Comparison of ENCODE assay signal across 8 mouse cellular contexts in the genomic region with DNA sequence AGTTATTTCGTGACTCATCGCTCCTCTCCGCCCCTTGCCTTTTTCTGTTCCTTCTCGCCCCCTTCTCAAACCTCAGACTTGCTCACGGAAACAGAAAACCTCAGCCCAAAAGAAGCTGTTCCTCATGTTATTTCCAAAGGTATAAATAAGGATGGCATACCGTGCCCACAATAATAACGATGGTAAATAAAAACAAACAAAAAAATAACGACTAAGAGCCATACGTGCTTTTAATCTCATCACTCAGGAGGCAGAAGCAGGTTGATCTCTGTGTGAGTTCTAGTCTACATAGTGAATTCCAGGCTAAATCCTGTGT. TPM values are rescaled to one million over a fixed set of nuclear protein-coding genes. Genes with fewer than 3 reads are reported as not detected.
DNase-seq lines count a peak whose midpoint lies in the region; ATAC-seq and TF ChIP-seq lines count a peak whose summit lies in the region.

No protein-coding gene starts in this region.

- H3K27me3 ChIP-seq in heart, embryonic 14.5 days (ENCODE audit: control insufficient read depth, insufficient read depth, low read length) = 0 out of 2 replicates have a peak, but pooled peaks cover 4% of the 10 kb centered on the region
- H3K27me3 ChIP-seq in forebrain, postnatal 0 days (ENCODE audit: insufficient read depth, low read length) = no peaks in the 10 kb centered on the region
- H3K27me3 ChIP-seq in midbrain, embryonic 10.5 days (ENCODE audit: low read depth, poor library complexity, severe bottlenecking) = peaks cover 11% of the 10 kb centered on the region

- H3K4me1 ChIP-seq in heart, embryonic 14.5 days (ENCODE audit: control insufficient read depth in 2 of 2, insufficient read depth in 2 of 2, low read length in 2 of 2) = peaks cover 10 to 11% of the 10 kb centered on the region in 2 experiments
- peaks cover 5 to 7% of the 10 kb centered on the region in 2 experiments; a peak in 2 of 4 replicates for H3K4me1 ChIP-seq in ES-E14 (ENCODE audit: control insufficient read depth in 2 of 2, insufficient read depth in 2 of 2, low read length in 2 of 2, poor library complexity in 1 of 2)
- H3K4me1 ChIP-seq in forebrain, postnatal 0 days (ENCODE audit: insufficient read depth) = peaks cover 4% of the 10 kb centered on the region; the same call in 1 of the 2 replicates
- peaks cover 19% of the 10 kb centered on the region for H3K4me1 ChIP-seq in midbrain, embryonic 10.5 days

- no peak for TF ChIP-seq CTCF in forebrain, postnatal 0 days (IDR thresholded peaks at IDR 0.05; ENCODE audit: low read depth)

- H3K36me3 ChIP-seq in heart, embryonic 14.5 days (ENCODE audit: control insufficient read depth, insufficient read depth, low read length) = no peaks in the 10 kb centered on the region
- H3K36me3 ChIP-seq in ES-E14 (ENCODE audit: control insufficient read depth, insufficient read depth, low read length, poor library complexity, severe bottlenecking) = no peaks in the 10 kb centered on the region
- H3K36me3 ChIP-seq in forebrain, postnatal 0 days (ENCODE audit: insufficient read depth) = no peaks in the 10 kb centered on the region
- H3K36me3 ChIP-seq in midbrain, embryonic 10.5 days = no peaks in the 10 kb centered on the region

- intact Hi-C loops in heart, postnatal 36 days (cut with DNase I) = loop anchor here (1.0 to 2.0 kb wide), 2 partner anchors 108 to 204 kb away; no protein-coding TSS in a partner anchor

- H3K27ac ChIP-seq in heart, embryonic 14.5 days (replicated peaks in 1 of 2; ENCODE audit: control insufficient read depth in 1 of 2, insufficient read depth in 1 of 2, low read depth in 2 of 2, low read length in 2 of 2) = no peak overlapping the region
- H3K27ac ChIP-seq in ES-E14 (ENCODE audit: insufficient read depth, low read depth, low read length, poor library complexity, severe bottlenecking) = no peak overlapping the region
- peak overlapping the region; percentile 80 for H3K27ac ChIP-seq in forebrain, postnatal 0 days (ENCODE audit: low read depth, low read length)
- peak overlapping the region; percentile 75 for H3K27ac ChIP-seq in midbrain, embryonic 10.5 days (replicated peaks)

- ATAC-seq in heart, embryonic 14.5 days (ENCODE audit: insufficient number of reproducible peaks, insufficient read depth, low FRiP score, low read depth) = no peak
- no peak for ATAC-seq in forebrain, postnatal 0 days

- WGBS in heart, embryonic 14.5 days = 19% methylated on average over 9 of the region's 9 CpGs
- WGBS in forebrain, postnatal 0 days = 10% methylated on average over 9 of the region's 9 CpGs
- 23% methylated on average over 9 of the region's 9 CpGs for WGBS in midbrain, embryonic 10.5 days

- H3K9me3 ChIP-seq in heart, embryonic 14.5 days (ENCODE audit: control insufficient read depth, low read length) = no peaks in the 10 kb centered on the region
- no peaks in the 10 kb centered on the region for H3K9me3 ChIP-seq in ES-E14 (ENCODE audit: control insufficient read depth, insufficient read depth, low read depth, low read length)
- no peaks in the 10 kb centered on the region for H3K9me3 ChIP-seq in forebrain, postnatal 0 days (ENCODE audit: low read length)
- H3K9me3 ChIP-seq in midbrain, embryonic 10.5 days (replicated peaks) = no peaks in the 10 kb centered on the region

- in situ Hi-C loops in ES-E14 (cut with MboI; ENCODE audit: low sequenced_read_pairs in 2 of 2, unreplicated experiment in 2 of 2) = loop anchor here (5.0 to 10.0 kb wide), 2 partner anchors 100 to 103 kb away; no protein-coding TSS in a partner anchor

- peak overlapping the region; percentile 80 for H3K4me2 ChIP-seq in heart, embryonic 14.5 days (ENCODE audit: low read length)
- peak overlapping the region; percentile 54 for H3K4me2 ChIP-seq in forebrain, postnatal 0 days (ENCODE audit: low read depth)

- H3K9ac ChIP-seq in heart, embryonic 14.5 days (ENCODE audit: low read length) = peak overlapping the region; percentile 68
- H3K9ac ChIP-seq in ES-E14 (ENCODE audit: insufficient read depth, low read depth, low read length, poor library complexity, severe bottlenecking) = no peak overlapping the region; the same call in 1 of the 2 replicates
- peak overlapping the region; percentile 53 for H3K9ac ChIP-seq in forebrain, postnatal 0 days

- peak overlapping the region; percentile 37 to 48 for H3K4me3 ChIP-seq in heart, embryonic 14.5 days (ENCODE audit: control insufficient read depth in 1 of 2, insufficient read depth in 1 of 2, low read depth in 1 of 2, low read length in 2 of 2)
- H3K4me3 ChIP-seq in ES-E14 (ENCODE audit: insufficient read depth in 1 of 2, low read depth in 1 of 2, low read length in 2 of 2, poor library complexity in 1 of 2, severe bottlenecking in 1 of 2) = peak overlapping the region; percentile 62 to 63
- H3K4me3 ChIP-seq in forebrain, postnatal 0 days (ENCODE audit: low read depth, low read length) = peak overlapping the region; percentile 52
- H3K4me3 ChIP-seq in midbrain, embryonic 10.5 days = peak overlapping the region; percentile 65

- no peak for DNase-seq in heart, postnatal 36 days
- no peak for DNase-seq in ES-E14 (ENCODE audit: low read depth, low spot score)
- no peak for DNase-seq in forebrain, postnatal 0 days
- no peak for DNase-seq in midbrain, embryonic 10.5 days (ENCODE audit: low spot score)
- DNase-seq in ovary, postnatal 14 days (ENCODE audit: low spot score) = no peak
- DNase-seq in gastrocnemius, adult 8-10 months (ENCODE audit: low spot score in 2 of 2) = no peak
- no peak for DNase-seq in thymus, postnatal 10 days (ENCODE audit: low spot score in 2 of 2)

TF ChIP-seq in ES-E14, 5 proteins besides CTCF, POLR2A, EP300 and RAD21:
- TF ChIP-seq MAFK (IDR thresholded peaks at IDR 0.05; ENCODE audit: insufficient read depth, low read depth, low read length) = no peak
- no peak for TF ChIP-seq ZC3H11A (IDR thresholded peaks at IDR 0.05; ENCODE audit: borderline replicate concordance, low read depth, low read length)
- no peak for TF ChIP-seq HCFC1 (IDR thresholded peaks at IDR 0.05; ENCODE audit: borderline replicate concordance, insufficient read depth, low read length)
- TF ChIP-seq CHD2 (IDR thresholded peaks at IDR 0.05; ENCODE audit: low read depth, low read length) = no peak
- TF ChIP-seq ZNF384 (IDR thresholded peaks at IDR 0.05; ENCODE audit: low read depth, low read length) = no peak

RNA-seq across cellular contexts. Expression of a gene that starts 8.5 kb away (rescaled TPM):
- polyA plus RNA-seq in heart, embryonic 14.5 days (2014; fragmentation: Nextera tagmentation; extraction: Ambion mirVana) = not detected in 2 replicates
- under 1 TPM; 0.31 to 0.38 TPM for total RNA-seq in heart, postnatal 36 days (2021)
- 7.8 and 10.3 TPM in 2 replicates for total RNA-seq in ES-E14 (2012; rRNA removed)
- total RNA-seq in forebrain, postnatal 0 days (2014; rRNA removed) = 4.6 and 11.6 TPM in 2 replicates
- 6.8 and 8.6 TPM in 2 replicates for polyA plus RNA-seq in forebrain, postnatal 0 days (2015; fragmentation: Nextera tagmentation; extraction: Ambion mirVana)
- polyA plus RNA-seq in midbrain, embryonic 10.5 days (2016; fragmentation: Nextera tagmentation; extraction: Ambion mirVana) = 0.34 and 0.36 TPM in 2 replicates
- total RNA-seq in gastrocnemius, adult 8-10 months (2022) = 1 to 10 TPM in 2 of 4 experiments, under 1 TPM in 1, not detected in 1; 0.92 to 2.5 (median 1.8) TPM

RNA-seq across cellular contexts. Expression of a gene that starts 38.2 kb away (rescaled TPM):
- 54.1 and 60.8 TPM in 2 replicates for polyA plus RNA-seq in heart, embryonic 14.5 days (2014; fragmentation: Nextera tagmentation; extraction: Ambion mirVana)
- total RNA-seq in heart, postnatal 36 days (2021) = 10 to 100 TPM; 90.4 to 96.5 TPM
- 17.7 and 29.9 TPM in 2 replicates for total RNA-seq in ES-E14 (2012; rRNA removed)
- 112 and 136 TPM in 2 replicates for total RNA-seq in forebrain, postnatal 0 days (2014; rRNA removed)
- 154 and 183 TPM in 2 replicates for polyA plus RNA-seq in forebrain, postnatal 0 days (2015; fragmentation: Nextera tagmentation; extraction: Ambion mirVana)
- polyA plus RNA-seq in midbrain, embryonic 10.5 days (2016; fragmentation: Nextera tagmentation; extraction: Ambion mirVana) = 210 and 222 TPM in 2 replicates
- 10 to 100 TPM; 43.4 to 55.1 (median 45.7) TPM for total RNA-seq in gastrocnemius, adult 8-10 months (2022)

RNA-seq across cellular contexts. Expression of a gene that starts 40.8 kb away (rescaled TPM):
- not detected in 2 replicates for polyA plus RNA-seq in heart, embryonic 14.5 days (2014; fragmentation: Nextera tagmentation; extraction: Ambion mirVana)
- total RNA-seq in heart, postnatal 36 days (2021) = not detected
- total RNA-seq in ES-E14 (2012; rRNA removed) = 0.48 and 6.1 TPM in 2 replicates
- not detected in 2 replicates for total RNA-seq in forebrain, postnatal 0 days (2014; rRNA removed)
- polyA plus RNA-seq in forebrain, postnatal 0 days (2015; fragmentation: Nextera tagmentation; extraction: Ambion mirVana) = 0.15 TPM in 1 of 2 replicates, not detected in the other
- not detected in 2 replicates for polyA plus RNA-seq in midbrain, embryonic 10.5 days (2016; fragmentation: Nextera tagmentation; extraction: Ambion mirVana)
- not detected for total RNA-seq in gastrocnemius, adult 8-10 months (2022)

Comparison
In these comparisons a context has a peak if more than half of its experiments do, and no peak if none do; other contexts are left out.
1. H3K27ac ChIP-seq: peak in forebrain, postnatal 0 days (single experiment) and midbrain, embryonic 10.5 days (single experiment); none in heart, embryonic 14.5 days (0 of 2) and ES-E14 (single experiment).
2. Peak in every context shown above with its lines, with median percentiles within 50 percentile points of each other: H3K4me3 ChIP-seq.